41 mouse cellular contexts compared by ENCODE assay signal in genomic region chr3:75743664-75744437, GRCm38 (mm10). TPM values are rescaled to one million over a fixed set of nuclear protein-coding genes. Genes with fewer than 3 reads are reported as not detected.
DNase-seq lines count a peak whose midpoint lies in the region; ATAC-seq and TF ChIP-seq lines count a peak whose summit lies in the region.
"Had no signal": no experiment of that assay in that cellular context is flagged by ENCODE, and none has a peak within 500 bp of the region (broad histone marks: within the 10 kb centered on the region; RNA-seq: fewer than 3 reads in every experiment).

No protein-coding gene starts in this region.

- no peak overlapping the region for H3K4me2 ChIP-seq in liver, embryonic 12.5 days
- H3K4me2 ChIP-seq: embryonic facial prominence, embryonic 15.5 days; heart, embryonic 12.5 days; hindbrain, embryonic 15.5 days; lung, embryonic 15.5 days; midbrain, embryonic 13.5 days had no signal

- H3K79me2 ChIP-seq in liver, adult 2 months (ENCODE audit: control insufficient read depth, insufficient read depth, low read length) = no peaks in the 10 kb centered on the region

- TF ChIP-seq CTCF in liver, adult 2 months (IDR thresholded peaks at IDR 0.05; ENCODE audit: low read depth, low read length) = no peak

- intact Hi-C loops in left cerebral cortex, postnatal 14 days (cut with DNase I) = no loop called here

- no peaks in the 10 kb centered on the region for H3K4me1 ChIP-seq in liver, adult 2 months (ENCODE audit: control insufficient read depth, insufficient read depth, low read length)
- H3K4me1 ChIP-seq in liver, embryonic 12.5 days = no peaks in the 10 kb centered on the region
- H3K4me1 ChIP-seq: embryonic facial prominence, embryonic 10.5 days; embryonic facial prominence, embryonic 15.5 days; heart, embryonic 12.5 days; hindbrain, embryonic 15.5 days; lung, embryonic 15.5 days; midbrain, embryonic 13.5 days had no signal

- TF ChIP-seq POLR2A in liver, adult 2 months (IDR thresholded peaks at IDR 0.05; ENCODE audit: extremely low read depth, insufficient read depth, low read length) = no peak

- H3K4me3 ChIP-seq in liver, adult 2 months (ENCODE audit: insufficient read depth, low read depth, low read length) = no peak overlapping the region
- no peak overlapping the region for H3K4me3 ChIP-seq in liver, embryonic 12.5 days
- H3K4me3 ChIP-seq: embryonic facial prominence, embryonic 10.5 days; embryonic facial prominence, embryonic 15.5 days; heart, embryonic 12.5 days; hindbrain, embryonic 15.5 days; lung, embryonic 15.5 days; midbrain, embryonic 13.5 days had no signal

- no peak for ATAC-seq in liver, embryonic 12.5 days
- peak; percentile 95 for ATAC-seq in granulocyte monocyte progenitor cell, adult 5-6 weeks (replicated peaks; ENCODE audit: poor library complexity, severe bottlenecking)
- peak; percentile 88 for ATAC-seq in neutrophil, adult 5-6 weeks (ENCODE audit: extremely low read depth, insufficient number of reproducible peaks, low FRiP score, poor library complexity, severe bottlenecking)
- ATAC-seq in activated CD4-positive, CD25-positive, alpha-beta regulatory T cell, adult 4 months = no peak
- ATAC-seq: CD4-positive, CD25-positive, alpha-beta regulatory T cell, adult 4 months; forebrain, embryonic 14.5 days; inflammation-experienced regulatory T-cells, adult 6 months; midbrain, embryonic 13.5 days had no signal

- no peaks in the 10 kb centered on the region for H3K27me3 ChIP-seq in liver, adult 2 months (ENCODE audit: control insufficient read depth, insufficient read depth, low read length)
- no peaks in the 10 kb centered on the region for H3K27me3 ChIP-seq in liver, embryonic 12.5 days (replicated peaks)
- H3K27me3 ChIP-seq: embryonic facial prominence, embryonic 15.5 days; heart, embryonic 12.5 days; hindbrain, embryonic 15.5 days; lung, embryonic 15.5 days; midbrain, embryonic 13.5 days had no signal

- H3K9me3 ChIP-seq in liver, embryonic 12.5 days (replicated peaks) = no peaks in the 10 kb centered on the region
- H3K9me3 ChIP-seq: embryonic facial prominence, embryonic 10.5 days; embryonic facial prominence, embryonic 15.5 days; heart, embryonic 12.5 days; hindbrain, embryonic 15.5 days; lung, embryonic 15.5 days; midbrain, embryonic 13.5 days had no signal

- whole genome bisulfite sequencing in liver, adult 2 months = 81% methylated on average over 4 of the region's 4 CpGs
- 44% methylated on average over 4 of the region's 4 CpGs for WGBS in liver, embryonic 12.5 days (ENCODE audit: insufficient replicate concordance)

- no peak overlapping the region for H3K9ac ChIP-seq in liver, adult 2 months (ENCODE audit: low read depth, low read length)
- no peak overlapping the region for H3K9ac ChIP-seq in liver, embryonic 12.5 days
- H3K9ac ChIP-seq: embryonic facial prominence, embryonic 15.5 days; heart, embryonic 12.5 days; hindbrain, embryonic 15.5 days; lung, embryonic 15.5 days; midbrain, embryonic 13.5 days had no signal

- no peaks in the 10 kb centered on the region for H3K36me3 ChIP-seq in liver, adult 2 months (ENCODE audit: control insufficient read depth, insufficient read depth, low read length)
- no peaks in the 10 kb centered on the region for H3K36me3 ChIP-seq in liver, embryonic 12.5 days
- H3K36me3 ChIP-seq: embryonic facial prominence, embryonic 10.5 days; embryonic facial prominence, embryonic 15.5 days; heart, embryonic 12.5 days; hindbrain, embryonic 15.5 days; lung, embryonic 15.5 days; midbrain, embryonic 13.5 days had no signal

- peak overlapping the region; percentile 8; the same call in 1 of the 2 replicates for H3K27ac ChIP-seq in liver, adult 2 months (replicated peaks; ENCODE audit: insufficient read depth, low read depth, low read length)
- no peak overlapping the region for H3K27ac ChIP-seq in liver, embryonic 12.5 days
- H3K27ac ChIP-seq: embryonic facial prominence, embryonic 10.5 days; embryonic facial prominence, embryonic 15.5 days; hindbrain, embryonic 15.5 days; lung, embryonic 15.5 days; midbrain, embryonic 13.5 days had no signal

- DNase-seq in liver, adult 2 months (ENCODE audit: extremely low read depth, low read depth, low spot score) = peak; percentile 42
- peak; percentile 48 to 49 for DNase-seq in B cell, adult 2 months
- DNase-seq in cerebellum, adult 9-11 months = no peak
- no peak for DNase-seq in left cerebral cortex, postnatal 14 days (ENCODE audit: low spot score in 2 of 2)
- DNase-seq: adrenal gland, adult 2 months; cerebellum, adult 11 months; cerebellum, adult 9-10 months; gastrocnemius, postnatal 14 days; kidney, adult 11 months; kidney, postnatal 14 days; layer of hippocampus, adult 9-11 months; liver; right cerebral cortex, postnatal 25 days; thymus, postnatal 4 days had no signal

RNA-seq across cellular contexts. Expression of gene Gm29133, which starts 4.1 kb away (rescaled TPM):
- not detected in 2 replicates for total RNA-seq in liver, adult 2 months (2014; rRNA removed)
- not detected in 2 replicates for polyA plus RNA-seq in liver, adult 2 months (2012; rRNA removed)
- not detected in 2 replicates for polyA plus RNA-seq in liver, embryonic 12.5 days (2016; fragmentation: Nextera tagmentation; extraction: Ambion mirVana)
- total RNA-seq in granulocyte monocyte progenitor cell, adult 5-6 weeks (2014; fragmentation: Nextera tagmentation) = not detected in 2 replicates
- total RNA-seq in granulocyte monocyte progenitor cell, adult 5-6 weeks (2017) = not detected in 2 replicates
- not detected in 2 replicates for total RNA-seq in neutrophil, adult 5-6 weeks (2017)
- not detected for total RNA-seq in left cerebral cortex, postnatal 14 days (2021)
- not detected for polyA plus RNA-seq in activated CD4-positive, CD25-positive, alpha-beta regulatory T cell, adult 4 months (2017; shearing (Covaris generic))
- total RNA-seq: adrenal gland, adult 2 months; adrenal gland, postnatal 4 days; gastrocnemius, postnatal 14 days; heart, adult 18-20 months; hematopoietic stem cell, adult 5-6 weeks; left cerebral cortex, postnatal 10 days; megakaryocyte-erythroid progenitor cell, adult 5-6 weeks had no signal
- polyA plus RNA-seq: adrenal gland, adult 2 months; CD4-positive, CD25-positive, alpha-beta regulatory T cell, adult 4 months; cortical plate, adult 2 months; embryonic facial prominence, embryonic 10.5 days; embryonic facial prominence, embryonic 15.5 days; forebrain, embryonic 14.5 days; heart, embryonic 12.5 days; heart, postnatal 0 days; hindbrain, embryonic 15.5 days; inflammation-experienced regulatory T-cells, adult 6 months; kidney, embryonic 14.5 days; limb, embryonic 11.5 days; liver, embryonic 16.5 days; lung, embryonic 15.5 days; midbrain, embryonic 13.5 days; neural tube, embryonic 14.5 days; stomach, embryonic 14.5 days; testis, adult 2 months; thymus, postnatal 0 days had no signal

Comparison
In these comparisons a context has a peak if more than half of its experiments do, and no peak if none do; other contexts are left out.
1. DNase-seq: peak in liver, adult 2 months (single experiment) and B cell, adult 2 months (2 of 2); none in cerebellum, adult 9-11 months (single experiment) and left cerebral cortex, postnatal 14 days (0 of 2).
2. ATAC-seq: peak in granulocyte monocyte progenitor cell, adult 5-6 weeks (single experiment) and neutrophil, adult 5-6 weeks (single experiment); none in liver, embryonic 12.5 days (single experiment) and activated CD4-positive, CD25-positive, alpha-beta regulatory T cell, adult 4 months (single experiment).